Mouse (Mus musculus): ENCODE data around the gene Cyp11a1. TPM values are rescaled to one million over a fixed set of nuclear protein-coding genes. Genes with fewer than 3 reads are reported as not detected.
A peak's percentile ranks its signal among the peaks of the same experiment; 100 is the strongest.

Gene Cyp11a1
- polyA plus RNA-seq, 1 experiment from 2014 or later: 0.44 TPM

DNA sequence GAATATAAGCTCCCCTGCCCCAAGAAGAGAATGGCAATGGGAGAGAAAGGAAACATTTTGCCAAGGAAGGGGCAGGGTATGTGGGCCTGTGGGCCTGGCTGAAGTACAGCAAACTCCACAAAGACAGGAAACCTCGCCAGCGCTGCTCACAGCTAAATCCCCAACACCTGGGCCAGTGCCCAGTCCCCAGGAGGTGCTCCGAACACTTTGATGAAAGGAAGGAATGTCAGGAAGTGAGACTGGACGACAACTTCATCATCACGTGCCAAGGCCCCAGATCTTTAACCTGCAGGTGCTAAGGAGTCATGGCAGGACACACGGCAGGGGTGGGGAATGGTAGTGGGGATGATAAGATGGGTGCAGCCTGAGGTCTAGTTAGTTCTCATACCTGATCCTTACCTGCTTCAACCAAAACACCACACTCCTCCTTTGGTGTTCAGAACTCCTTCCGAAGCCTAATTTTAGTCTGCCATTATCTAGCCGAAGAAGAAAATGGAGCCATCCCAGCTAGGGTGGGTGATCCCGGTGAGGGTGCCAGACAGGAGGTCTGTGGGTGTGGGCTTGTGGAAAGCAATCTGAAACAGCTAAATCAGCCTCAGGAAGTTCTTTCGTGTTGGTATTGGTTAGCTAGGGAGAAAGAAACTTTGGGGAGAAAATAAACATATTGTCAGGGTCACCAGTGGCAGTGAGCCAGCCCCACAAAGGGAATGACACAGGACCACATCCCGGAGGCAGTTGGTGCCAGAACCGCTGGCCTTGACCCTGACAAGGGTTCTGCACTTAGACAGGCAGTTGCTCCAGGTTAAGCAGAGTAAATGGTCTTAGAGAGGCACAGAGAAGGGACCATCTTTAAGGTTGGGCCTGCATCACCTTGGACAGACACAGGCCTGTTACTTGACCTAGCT lies 40.7 kb upstream of the Cyp11a1 start:
- Histone ChIP-seq H3K9me3 (no peaks in the 10 kb centered on the region), H3K4me1 (no peaks in the 10 kb centered on the region), H3K36me3 (replicated peaks) (peaks cover 10% of the 10 kb centered on the region; the same call in 1 of the 2 replicates), H3K27ac (peak overlapping the region; percentile 8; the same call in 1 of the 2 replicates), H3K27me3 (replicated peaks) (no peaks in the 10 kb centered on the region), H3K4me3 (no peak overlapping the region), H3K9ac (no peak overlapping the region), H3K4me2 (no peak overlapping the region)
- 78% methylated on average over 12 of the region's 12 CpGs for WGBS
- no peak for ATAC-seq (replicated peaks)

DNA sequence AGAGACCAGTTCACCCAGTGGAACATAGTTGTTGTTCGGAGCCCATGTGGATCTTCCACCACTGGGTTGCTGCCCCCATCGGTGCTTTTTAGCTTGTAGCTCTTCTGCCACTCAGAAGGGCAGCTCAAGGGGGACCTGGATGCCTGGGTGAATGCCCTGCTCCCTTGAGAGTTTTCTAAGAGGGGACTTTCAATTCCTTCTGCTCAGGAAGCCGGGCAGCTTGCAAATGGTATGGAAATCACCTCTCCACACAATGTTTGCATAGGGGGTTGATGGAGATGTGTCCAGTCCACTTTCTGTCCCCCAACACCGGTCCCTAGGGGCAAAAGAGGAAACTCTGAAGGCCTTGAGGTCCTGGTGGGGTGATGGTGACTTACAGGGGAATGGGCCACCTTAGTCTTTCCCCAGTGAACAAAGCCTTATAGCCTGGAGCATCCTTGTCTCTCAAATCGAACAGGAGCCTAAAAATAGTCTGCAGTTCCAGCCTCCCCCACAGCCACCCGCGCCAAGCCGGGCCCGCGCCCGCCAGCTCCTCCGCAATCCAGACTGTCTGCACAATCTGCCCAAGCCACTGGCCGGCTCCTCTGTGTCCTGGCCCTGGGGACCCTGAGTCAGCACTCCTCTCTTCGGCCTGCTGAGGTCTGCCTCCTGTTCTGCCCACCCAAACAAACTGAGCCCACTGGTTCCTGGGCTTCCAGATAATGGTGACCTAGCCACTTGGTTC lies 38.8 kb upstream of the Cyp11a1 start:
- Histone ChIP-seq H3K9me3 (no peaks in the 10 kb centered on the region), H3K27me3 (replicated peaks) (no peaks in the 10 kb centered on the region), H3K36me3 (replicated peaks) (no peaks in the 10 kb centered on the region), H3K4me1 (no peaks in the 10 kb centered on the region), H3K27ac (no peak overlapping the region), H3K4me3 (no peak overlapping the region), H3K4me2 (no peak overlapping the region), H3K9ac (no peak overlapping the region)
- no peak for ATAC-seq (replicated peaks)
- WGBS: 76% methylated on average over 14 of the region's 14 CpGs

DNA sequence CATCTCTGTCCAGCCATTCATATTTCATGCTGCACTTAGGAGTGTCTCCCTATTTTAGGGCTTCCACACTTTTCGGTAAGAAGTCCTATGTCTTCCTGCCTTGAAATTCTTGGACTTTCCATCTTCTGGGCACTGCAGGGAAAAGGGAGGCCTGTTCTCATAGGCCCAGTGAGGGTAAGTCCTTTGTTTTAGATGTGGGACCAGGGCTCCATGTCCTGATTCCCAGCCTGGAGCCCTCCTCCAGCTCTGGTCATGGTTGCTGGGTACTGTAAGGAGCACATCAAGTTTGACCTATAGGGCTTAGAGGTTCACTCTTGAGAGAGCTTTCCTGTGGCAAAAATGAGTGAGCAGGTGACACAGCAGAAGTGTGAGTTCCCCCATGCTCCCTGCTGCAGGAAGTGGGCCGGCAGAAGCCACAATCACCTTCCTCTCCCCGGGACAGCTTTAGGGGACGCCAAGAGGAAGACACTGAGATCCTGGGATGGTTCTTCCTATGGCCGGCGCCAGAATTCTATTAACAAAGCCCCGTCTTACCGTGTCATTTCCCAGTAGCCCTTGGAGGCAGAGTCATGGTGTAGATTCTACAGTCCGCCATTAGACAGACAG lies 37.9 kb upstream of the Cyp11a1 start:
- Histone ChIP-seq H3K36me3 (replicated peaks) (no peaks in the 10 kb centered on the region), H3K9me3 (no peaks in the 10 kb centered on the region), H3K4me2 (no peak overlapping the region), H3K27ac (no peak overlapping the region), H3K4me1 (no peaks in the 10 kb centered on the region), H3K9ac (no peak overlapping the region), H3K27me3 (replicated peaks) (no peaks in the 10 kb centered on the region), H3K4me3 (no peak overlapping the region)
- WGBS: 89% methylated on average over 9 of the region's 9 CpGs
- ATAC-seq (replicated peaks): no peak

DNA sequence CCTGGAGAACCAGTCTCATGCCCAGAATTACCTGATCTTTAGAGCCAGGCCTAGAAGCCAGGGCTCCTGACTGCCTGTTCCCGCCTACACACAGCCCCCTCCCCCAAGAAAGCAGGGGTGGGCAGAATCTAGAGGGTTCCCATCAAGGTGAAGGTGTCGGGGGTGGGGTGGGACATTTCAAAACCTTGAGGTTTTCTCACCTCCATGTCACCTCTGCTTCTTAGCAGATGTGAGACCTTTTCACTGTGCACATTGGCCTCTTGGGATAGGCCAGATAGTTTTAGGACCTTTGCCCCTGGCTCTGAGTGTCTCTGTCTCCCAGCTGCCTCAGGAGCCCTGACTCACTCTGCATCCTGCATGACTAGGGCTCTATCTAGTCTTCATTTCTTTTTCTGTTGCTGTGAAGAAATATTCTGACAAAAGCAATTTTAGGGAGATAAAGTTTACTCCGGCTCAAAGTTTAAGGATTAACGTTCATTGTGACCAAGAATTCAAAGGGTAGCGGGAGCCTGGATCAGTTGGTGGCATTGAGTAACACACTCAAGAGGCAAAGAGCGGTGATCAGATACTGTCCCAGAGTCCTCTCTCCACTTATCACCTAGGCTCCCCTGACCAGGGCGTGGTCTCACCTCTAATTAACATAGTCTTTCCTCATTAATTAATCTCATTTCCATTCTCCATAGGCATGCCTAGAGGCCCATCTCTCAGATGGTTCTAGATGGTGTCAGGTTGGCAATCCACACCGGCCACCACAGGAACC lies 37.2 kb upstream of the Cyp11a1 start:
- no peak overlapping the region for H3K4me3 ChIP-seq
- ATAC-seq (replicated peaks): no peak
- H3K9ac ChIP-seq: no peak overlapping the region
- H3K27ac ChIP-seq: no peak overlapping the region
- no peaks in the 10 kb centered on the region for H3K9me3 ChIP-seq
- H3K4me2 ChIP-seq: no peak overlapping the region
- H3K27me3 ChIP-seq (replicated peaks): no peaks in the 10 kb centered on the region
- 85% methylated on average over 8 of the region's 8 CpGs for WGBS
- H3K4me1 ChIP-seq: no peaks in the 10 kb centered on the region
- H3K36me3 ChIP-seq (replicated peaks): no peaks in the 10 kb centered on the region

DNA sequence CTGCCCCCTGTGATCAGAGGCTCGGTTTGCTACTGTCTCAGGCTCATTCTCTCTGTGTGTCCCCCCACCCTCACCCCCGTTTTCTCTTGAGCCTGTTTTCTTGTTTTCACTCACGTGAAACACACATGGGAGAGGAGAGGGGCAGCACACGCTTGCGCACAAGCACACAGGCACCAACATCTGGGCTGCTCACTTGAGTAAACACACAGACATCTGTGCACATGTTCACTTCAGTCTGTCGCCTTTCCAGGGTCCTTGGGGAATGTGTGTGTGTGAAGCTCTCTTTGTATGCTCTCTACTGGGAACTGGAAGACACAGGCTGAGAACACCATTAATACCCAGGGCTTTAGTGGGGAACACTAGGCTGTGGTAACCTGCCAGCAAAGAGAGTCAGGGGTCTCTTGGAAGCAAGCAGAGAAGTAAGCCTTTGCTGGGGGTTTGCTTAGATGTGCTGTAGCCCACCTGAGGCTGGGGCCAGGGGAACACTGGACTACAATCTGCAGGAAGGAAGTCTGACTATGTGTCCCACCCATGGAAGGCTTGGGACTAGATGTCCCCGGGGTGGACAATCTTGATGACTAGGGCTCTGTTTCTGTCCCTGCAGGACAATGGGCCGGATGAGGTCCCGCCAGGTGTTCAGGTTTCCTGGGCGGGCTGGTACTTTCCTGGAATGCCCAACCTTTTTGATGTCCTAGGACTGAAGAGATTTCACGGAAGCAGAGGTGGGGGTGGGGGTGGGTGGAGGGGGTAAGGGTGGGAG lies 36.3 kb upstream of the Cyp11a1 start:
- no peak overlapping the region for H3K9ac ChIP-seq
- H3K4me3 ChIP-seq: no peak overlapping the region
- ATAC-seq (replicated peaks): no peak
- H3K4me1 ChIP-seq: no peaks in the 10 kb centered on the region
- WGBS: 79% methylated on average over 11 of the region's 11 CpGs
- H3K27ac ChIP-seq: no peak overlapping the region
- no peaks in the 10 kb centered on the region for H3K27me3 ChIP-seq (replicated peaks)
- H3K36me3 ChIP-seq (replicated peaks): no peaks in the 10 kb centered on the region
- H3K4me2 ChIP-seq: no peak overlapping the region
- H3K9me3 ChIP-seq: no peaks in the 10 kb centered on the region

DNA sequence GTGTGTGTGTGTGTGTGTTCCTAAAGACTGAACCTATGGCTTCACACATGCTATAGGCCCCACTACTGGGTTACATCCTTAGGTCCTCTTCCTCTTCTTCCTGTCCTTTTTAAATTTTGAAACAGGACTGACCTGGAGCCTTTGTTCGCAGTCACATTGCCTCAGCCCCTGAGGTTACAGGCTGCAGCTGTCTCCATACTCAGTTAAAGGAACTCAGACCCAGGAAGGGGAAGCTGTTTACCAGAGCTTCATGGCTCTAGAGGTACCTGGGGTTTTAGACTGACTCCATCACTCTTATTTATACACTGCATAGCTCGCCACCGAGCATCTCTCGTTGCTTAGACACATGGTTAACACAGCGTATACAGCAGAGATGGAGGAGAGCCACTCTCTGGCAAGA lies 34.8 kb upstream of the Cyp11a1 start:
- Histone ChIP-seq H3K27me3 (replicated peaks) (no peaks in the 10 kb centered on the region), H3K4me2 (no peak overlapping the region), H3K36me3 (replicated peaks) (no peaks in the 10 kb centered on the region), H3K4me1 (no peaks in the 10 kb centered on the region), H3K4me3 (no peak overlapping the region), H3K9ac (no peak overlapping the region), H3K9me3 (no peaks in the 10 kb centered on the region), H3K27ac (no peak overlapping the region)
- WGBS: 95% methylated on average over 5 of the region's 5 CpGs
- ATAC-seq (replicated peaks): no peak

DNA sequence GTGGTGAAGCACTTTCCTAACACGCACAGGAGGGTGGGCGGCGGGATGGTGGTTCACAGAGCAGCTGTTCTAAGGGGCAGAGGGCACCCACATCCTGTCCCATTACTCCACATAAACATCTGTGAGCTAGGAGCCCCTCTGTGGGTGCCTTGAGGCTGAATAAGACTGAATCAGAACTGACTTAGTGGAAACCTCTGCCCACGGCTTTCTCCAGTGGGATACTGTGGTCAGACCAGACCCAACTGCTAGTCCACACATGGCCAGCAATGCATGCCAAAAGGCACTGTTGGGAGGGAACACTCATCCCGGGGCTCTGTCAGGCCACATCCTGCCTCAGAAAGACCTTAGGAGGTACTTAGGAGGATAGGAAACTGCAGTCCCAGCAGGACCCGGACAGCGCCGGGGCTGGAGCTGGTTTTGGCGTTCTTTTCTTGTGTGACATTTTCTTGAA lies 34.0 kb upstream of the Cyp11a1 start:
- WGBS: 65% methylated on average over 9 of the region's 9 CpGs
- no peaks in the 10 kb centered on the region for H3K27me3 ChIP-seq (replicated peaks)
- no peaks in the 10 kb centered on the region for H3K4me1 ChIP-seq
- no peak overlapping the region for H3K4me3 ChIP-seq
- no peaks in the 10 kb centered on the region for H3K36me3 ChIP-seq (replicated peaks)
- H3K9me3 ChIP-seq: no peaks in the 10 kb centered on the region
- H3K27ac ChIP-seq: no peak overlapping the region
- H3K4me2 ChIP-seq: no peak overlapping the region
- H3K9ac ChIP-seq: no peak overlapping the region
- no peak for ATAC-seq (replicated peaks)

DNA sequence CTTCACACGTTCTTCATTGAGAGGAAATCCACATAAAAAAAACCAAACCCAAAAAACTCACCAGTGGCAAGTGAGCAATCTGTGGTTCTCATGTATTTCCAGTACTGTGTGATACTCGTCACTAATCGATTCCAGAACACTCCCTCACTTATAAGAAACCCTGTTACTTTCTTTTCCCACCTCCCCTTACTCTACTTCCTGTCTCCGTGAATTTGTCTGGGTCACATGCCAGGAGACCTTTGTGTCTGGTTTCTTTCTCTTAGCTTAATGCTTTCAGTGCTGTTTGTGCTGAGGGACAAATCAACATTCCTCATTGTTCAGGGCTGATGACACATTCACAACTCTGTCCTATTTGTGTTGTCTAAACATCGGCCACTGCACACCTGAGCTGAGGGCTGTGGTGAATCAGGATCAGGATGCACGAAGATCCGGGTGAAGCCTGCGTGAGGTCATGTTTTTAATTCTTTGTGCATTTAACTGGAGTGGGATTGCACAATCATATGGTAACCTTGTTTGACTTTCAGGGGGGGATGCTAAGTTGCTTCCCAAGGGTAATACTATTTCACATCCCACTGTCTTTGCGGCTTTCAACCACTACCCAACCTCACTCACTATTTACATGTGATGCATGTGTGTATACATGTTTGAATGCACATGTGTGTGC lies 33.3 kb upstream of the Cyp11a1 start:
- whole genome bisulfite sequencing: 67% methylated on average over 9 of the region's 9 CpGs
- no peak overlapping the region for H3K9ac ChIP-seq
- no peaks in the 10 kb centered on the region for H3K27me3 ChIP-seq (replicated peaks)
- no peak overlapping the region for H3K27ac ChIP-seq
- H3K4me3 ChIP-seq: no peak overlapping the region
- no peak for ATAC-seq (replicated peaks)
- no peaks in the 10 kb centered on the region for H3K4me1 ChIP-seq
- H3K4me2 ChIP-seq: no peak overlapping the region
- no peaks in the 10 kb centered on the region for H3K9me3 ChIP-seq
- H3K36me3 ChIP-seq (replicated peaks): no peaks in the 10 kb centered on the region

DNA sequence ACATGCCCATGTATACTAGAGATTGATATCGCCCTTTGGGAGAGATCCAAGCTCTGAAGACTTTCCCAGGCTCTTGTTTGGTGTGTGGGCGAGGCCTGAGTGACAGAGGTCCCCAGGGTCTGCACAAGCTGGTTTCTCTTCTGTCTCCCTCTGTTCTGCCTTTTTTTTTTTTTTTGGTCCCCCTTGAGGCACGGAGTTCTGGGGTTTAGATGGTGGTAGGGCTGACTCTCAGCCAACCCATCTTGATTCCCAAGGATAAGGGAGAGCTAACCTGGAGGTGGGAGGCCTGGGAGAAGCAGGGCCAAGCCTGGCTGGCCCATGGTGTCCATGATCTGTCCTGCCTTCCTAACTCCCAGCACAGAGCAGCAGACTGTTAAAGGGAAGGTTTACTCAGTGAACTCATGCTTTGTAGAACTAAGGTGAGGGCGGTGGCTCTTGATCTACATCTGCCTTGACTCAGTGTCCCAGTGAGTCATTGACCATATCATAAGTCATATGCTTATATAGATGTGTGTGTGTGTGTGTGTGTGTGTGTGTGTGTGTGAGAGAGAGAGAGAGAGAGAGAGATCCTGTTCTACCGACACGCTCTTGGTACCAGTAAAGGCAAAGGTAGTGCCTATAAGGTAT lies 32.7 kb upstream of the Cyp11a1 start:
- H3K4me1 ChIP-seq: no peaks in the 10 kb centered on the region
- no peak overlapping the region for H3K4me2 ChIP-seq
- H3K9ac ChIP-seq: no peak overlapping the region
- 87% methylated on average over 6 of the region's 6 CpGs for WGBS
- H3K27ac ChIP-seq: no peak overlapping the region
- no peak overlapping the region for H3K4me3 ChIP-seq
- H3K9me3 ChIP-seq: no peaks in the 10 kb centered on the region
- ATAC-seq (replicated peaks): no peak
- no peaks in the 10 kb centered on the region for H3K27me3 ChIP-seq (replicated peaks)
- no peaks in the 10 kb centered on the region for H3K36me3 ChIP-seq (replicated peaks)

DNA sequence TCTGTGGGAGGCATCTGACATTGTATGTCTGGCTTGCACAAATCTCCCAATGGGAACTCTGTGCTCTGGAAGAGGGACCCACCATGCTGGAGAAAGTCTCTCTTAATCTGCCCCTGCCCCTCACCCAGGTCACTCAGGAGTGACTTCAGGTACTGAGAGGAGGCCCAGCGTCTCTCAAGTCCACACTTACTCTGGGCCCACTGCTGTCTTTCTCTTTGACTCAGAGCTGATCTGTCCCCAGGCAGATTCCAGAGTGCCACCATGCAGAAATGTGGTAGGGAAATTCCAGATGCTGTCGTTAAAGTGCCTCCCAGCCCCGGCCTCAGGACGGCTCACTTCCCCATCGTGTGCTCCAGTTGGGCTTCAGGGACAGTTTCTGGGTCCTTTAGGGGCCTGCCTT lies 32.0 kb upstream of the Cyp11a1 start:
- H3K4me2 ChIP-seq: no peak overlapping the region
- H3K27me3 ChIP-seq (replicated peaks): no peaks in the 10 kb centered on the region
- no peaks in the 10 kb centered on the region for H3K9me3 ChIP-seq
- H3K9ac ChIP-seq: no peak overlapping the region
- no peaks in the 10 kb centered on the region for H3K36me3 ChIP-seq (replicated peaks)
- ATAC-seq (replicated peaks): no peak
- WGBS: 72% methylated on average over 5 of the region's 5 CpGs
- no peak overlapping the region for H3K27ac ChIP-seq
- no peaks in the 10 kb centered on the region for H3K4me1 ChIP-seq
- no peak overlapping the region for H3K4me3 ChIP-seq
